Mouse (Mus musculus) embryonic stem cell, embryonic (primary cell): ENCODE measurements at regions not wholly inside any gene's neighbourhood (a gene's known extent, or its start where the extent isn't known, plus 50 kb on each side); places are given as distances from the start of the nearest gene placed in this dataset.

Source experiments
- CTCF ChIA-PET, 4 experiments: fragments of 300-600 bp in 2 of 4; fragments of 350-600 bp in 2 of 4; sonication (Branson Sonifier 250); formaldehyde crosslinking; loops; one replicate each; lab custom pipeline; 2022; ENCODE audit warnings: inconsistent platforms in 2 of 4; lab: Charles Lee
- POLR2A ChIA-PET, 4 experiments: fragments of 300-600 bp in 2 of 4; fragments of 350-600 bp in 2 of 4; sonication (Branson Sonifier 250); formaldehyde crosslinking; loops; one replicate each; lab custom pipeline; 2022; ENCODE audit warnings: antibody characterized with exemption in 4 of 4, inconsistent platforms in 1 of 4; lab: Charles Lee

DNA sequence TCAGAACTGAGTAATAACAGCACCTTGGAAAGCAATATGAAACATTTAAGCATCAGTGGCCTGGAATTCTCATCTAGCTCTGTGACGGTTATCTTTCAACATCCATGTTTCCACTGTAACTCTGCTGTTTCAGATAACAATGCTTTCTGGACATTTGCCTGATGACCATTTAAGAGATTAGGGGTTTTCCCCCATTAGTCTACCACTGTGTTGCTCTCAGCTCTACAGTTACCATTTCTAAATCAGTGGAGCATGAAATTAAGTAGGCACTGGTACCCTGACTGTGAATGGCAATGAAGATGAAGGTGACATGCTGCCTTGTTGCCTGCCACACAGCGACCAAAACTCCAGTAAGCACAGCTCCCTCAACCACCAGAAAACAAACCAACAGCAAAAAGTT lies 70.7 kb upstream of the Myo3a start:
- POLR2A ChIA-PET, result no interaction called here

GRCm38 (mm10) chr2:22165443-22165842 lies 61.9 kb upstream of the Myo3a start:
- ChIA-PET POLR2A (interaction anchor here in 3 of 4 experiments (0.5 to 0.9 kb wide), 5 partner anchors 66 to 478 kb away, joined by 3 read pairs; no protein-coding TSS in a partner anchor), CTCF (interaction anchor here in 1 of 4 experiments (1.0 kb wide), 1 partner anchor 207 kb away, joined by 3 read pairs; no protein-coding TSS in a partner anchor)

More for the DNA sequence above, 70.7 kb upstream of the Myo3a start:
- CTCF ChIA-PET, result no interaction called here

DNA sequence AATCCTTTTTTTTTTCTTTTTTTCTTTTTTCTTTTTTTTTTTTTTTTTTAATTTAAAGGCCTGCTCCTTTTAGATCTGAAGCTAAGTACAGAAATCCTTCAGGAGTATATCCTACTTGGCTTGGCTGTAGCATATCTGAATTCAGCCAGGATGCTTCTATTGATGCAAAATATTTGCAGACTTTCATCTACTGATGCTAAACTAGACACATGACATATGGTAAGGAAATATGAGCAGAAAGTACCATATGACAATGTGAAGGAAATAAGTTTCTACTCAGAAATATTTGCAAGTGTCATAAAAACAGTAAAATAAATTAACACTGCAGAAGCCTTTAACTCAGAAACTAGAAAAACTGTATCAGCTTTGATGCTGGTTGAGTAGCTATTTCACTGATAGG lies 61.4 kb upstream of the Myo3a start:
- CTCF ChIA-PET, result interaction anchor here in 1 of 4 experiments (1.0 kb wide), 1 partner anchor 207 kb away, joined by 3 read pairs; no protein-coding TSS in a partner anchor
- POLR2A ChIA-PET, result interaction anchor here in 3 of 4 experiments (0.5 to 0.9 kb wide), 6 partner anchors 67 to 581 kb away, joined by 3 to 4 read pairs (median 3); no protein-coding TSS in a partner anchor
